Mouse (Mus musculus): ENCODE data around the gene Spaar.

Gene Spaar

GRCm38 (mm10) chr4:43729794-43730550 lies at the start of gene Spaar:
Gene Spaar (plus strand): TSS chr4:43730034.
- peak; percentile 62 for DNase-seq (ENCODE audit: extremely low read depth, low read depth)

- no peak for DNase-seq (ENCODE audit: extremely low read depth, low read depth)
These were observed 39.8 kb upstream of the Spaar start for GRCm38 (mm10) chr4:43690021-43690420.

GRCm38 (mm10) chr4:43691026-43691425 lies 38.8 kb upstream of the Spaar start:
- no peak for DNase-seq (ENCODE audit: extremely low read depth, low read depth)

- peak; percentile 20 for DNase-seq (ENCODE audit: extremely low read depth, low read depth)
These were observed 36.0 kb upstream of the Spaar start for GRCm38 (mm10) chr4:43693806-43694241.

DNA sequence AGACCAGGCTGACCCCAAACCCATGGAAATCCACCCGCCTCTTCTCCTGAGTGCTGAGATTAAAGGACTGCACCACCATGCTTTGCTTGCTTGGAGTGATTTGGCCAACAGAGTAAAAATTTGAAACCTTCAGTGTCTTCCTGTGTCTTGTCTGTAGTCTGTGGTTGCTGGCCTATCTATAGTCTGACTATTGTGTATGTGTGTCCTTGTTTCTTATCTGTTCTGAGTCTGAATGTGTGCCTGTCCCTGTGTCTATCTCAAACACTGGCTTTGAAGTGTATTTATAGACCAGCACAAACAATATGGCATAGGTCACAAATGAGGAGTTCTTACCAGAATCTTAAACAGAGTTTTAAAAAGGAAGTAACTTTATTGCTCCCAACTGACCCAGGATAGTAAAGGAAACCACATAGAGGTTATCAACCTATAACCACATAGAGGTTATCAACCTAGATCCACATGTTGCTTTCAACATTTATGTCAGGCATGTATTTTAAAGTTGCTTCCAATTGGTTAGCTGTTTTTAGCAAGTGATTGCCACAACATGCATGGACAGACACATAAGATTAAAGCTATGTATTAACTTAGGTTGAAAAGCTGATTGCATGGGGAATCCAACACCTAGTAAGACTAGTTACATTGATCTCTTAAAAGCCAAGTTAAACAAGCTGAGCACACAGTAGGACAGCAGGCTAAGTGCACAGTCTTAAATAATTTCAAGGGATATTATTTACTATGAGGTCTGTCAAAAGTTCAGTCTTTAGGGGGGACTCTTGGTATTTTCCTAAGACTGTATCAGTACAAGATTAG lies 35.2 kb upstream of the Spaar start:
- peak; percentile 74 for DNase-seq (ENCODE audit: extremely low read depth, low read depth)

DNA sequence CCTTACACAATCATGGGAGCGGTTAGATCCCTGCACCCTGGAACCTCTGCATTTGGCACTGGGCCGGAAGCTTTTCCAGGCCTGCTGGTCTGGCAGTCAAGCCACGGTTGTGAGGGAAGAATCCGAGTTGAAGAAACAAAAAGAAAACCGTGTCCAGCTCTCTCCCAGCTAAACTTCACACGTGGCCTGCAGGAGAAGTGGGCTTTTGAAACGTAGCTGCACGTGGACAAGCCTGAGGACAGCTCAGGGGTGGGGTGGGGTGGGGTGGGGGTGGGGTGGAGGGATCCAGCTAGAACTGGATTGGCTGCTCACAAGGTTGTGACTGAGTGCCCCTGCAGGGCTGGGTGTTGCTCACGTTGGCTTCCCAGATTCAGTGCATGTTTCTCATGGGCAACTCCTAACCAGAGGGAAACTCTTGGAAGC lies 34.6 kb upstream of the Spaar start:
- no peak for DNase-seq (ENCODE audit: extremely low read depth, low read depth)

DNA sequence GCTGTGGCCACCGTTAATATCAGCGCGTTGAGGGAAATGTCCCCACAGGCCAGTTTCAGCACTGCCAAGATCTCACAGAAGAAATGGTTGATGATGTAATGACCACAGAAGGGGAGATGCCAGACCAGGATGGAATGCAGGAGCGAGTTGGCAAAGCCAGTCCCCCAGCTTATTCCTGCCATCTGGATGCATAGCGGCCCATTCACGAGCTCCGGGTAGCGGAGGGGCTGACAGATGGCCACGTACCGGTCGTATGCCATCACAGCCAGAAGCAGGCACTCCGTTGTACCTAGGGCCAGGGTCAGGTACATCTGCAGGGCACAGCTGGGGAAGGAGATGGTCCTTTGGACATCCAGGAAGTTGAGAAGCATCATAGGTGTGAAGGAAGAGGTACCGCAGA lies 33.3 kb upstream of the Spaar start:
- DNase-seq (ENCODE audit: extremely low read depth, low read depth) = no peak

- no peak for DNase-seq (ENCODE audit: extremely low read depth, low read depth)
These were observed 29.1 kb upstream of the Spaar start, which contains the start of gene Olfr70 for GRCm38 (mm10) chr4:43700707-43701106. Gene Olfr70 (minus strand): TSS chr4:43700807.

DNA sequence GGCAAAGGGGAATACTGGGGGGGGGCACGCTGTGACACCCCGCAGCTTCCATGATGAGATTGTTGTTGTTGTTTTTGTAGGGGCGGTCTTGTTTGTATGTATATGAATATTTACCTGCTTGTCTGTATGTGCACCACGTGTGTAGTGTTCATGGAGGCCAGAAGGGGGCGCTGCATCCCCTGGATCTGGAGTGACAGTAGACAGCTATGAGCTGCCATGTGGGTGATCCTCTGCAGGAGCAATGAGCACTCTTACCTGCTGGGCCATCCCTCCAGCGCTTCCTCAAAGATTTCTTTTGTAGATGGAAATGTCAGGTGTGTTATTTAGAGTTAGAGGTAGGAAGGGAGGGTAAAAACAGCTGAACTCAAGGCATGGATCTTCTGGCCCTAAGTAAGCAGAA lies 26.4 kb upstream of the Spaar start:
- DNase-seq (ENCODE audit: extremely low read depth, low read depth) = no peak

DNA sequence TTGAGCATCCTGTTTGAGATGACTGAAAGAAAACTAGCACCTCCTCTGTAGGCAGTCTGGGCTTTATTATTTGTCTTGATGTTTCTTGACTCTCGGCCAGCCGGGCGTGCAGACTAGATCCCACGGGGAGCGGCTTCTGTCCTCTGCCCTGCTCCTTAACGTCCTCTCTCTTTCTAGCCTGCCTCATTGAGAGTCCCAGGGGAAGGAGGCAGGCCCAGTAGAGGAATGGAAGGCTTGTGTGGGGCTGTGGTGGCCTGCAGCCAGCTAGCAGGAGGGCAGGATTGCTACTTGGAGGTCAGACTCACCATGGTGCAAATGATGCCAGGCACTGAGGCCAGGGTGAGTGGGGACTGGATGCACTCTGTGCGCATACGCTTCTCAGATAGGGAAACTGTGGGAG lies 26.0 kb upstream of the Spaar start:
- DNase-seq (ENCODE audit: extremely low read depth, low read depth) = no peak

DNA sequence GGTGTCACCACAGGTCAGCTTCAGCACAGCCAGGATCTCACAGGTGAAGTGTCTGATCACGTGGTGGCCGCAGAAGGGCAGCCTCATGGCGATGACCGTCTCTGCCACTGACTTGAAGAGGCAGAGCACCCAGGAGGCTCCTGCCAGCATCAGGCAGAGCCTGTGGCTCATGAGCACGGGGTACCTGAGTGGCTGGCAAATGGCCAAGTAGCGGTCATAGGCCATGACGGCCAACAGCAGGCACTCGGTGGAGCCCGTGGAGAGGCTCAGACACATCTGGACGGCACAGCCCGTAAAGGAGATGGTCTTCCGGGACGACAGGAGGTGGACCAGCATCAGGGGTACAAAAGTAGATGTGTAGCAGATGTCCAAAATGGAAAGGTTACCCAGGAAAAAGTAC lies 23.8 kb upstream of the Spaar start:
- no peak for DNase-seq (ENCODE audit: extremely low read depth, low read depth)

- no peak for DNase-seq (ENCODE audit: extremely low read depth, low read depth)
These were observed 20.0 kb upstream of the Spaar start, which contains the start of gene Olfr71 for GRCm38 (mm10) chr4:43709869-43710268. Gene Olfr71 (minus strand): TSS chr4:43710255.

DNA sequence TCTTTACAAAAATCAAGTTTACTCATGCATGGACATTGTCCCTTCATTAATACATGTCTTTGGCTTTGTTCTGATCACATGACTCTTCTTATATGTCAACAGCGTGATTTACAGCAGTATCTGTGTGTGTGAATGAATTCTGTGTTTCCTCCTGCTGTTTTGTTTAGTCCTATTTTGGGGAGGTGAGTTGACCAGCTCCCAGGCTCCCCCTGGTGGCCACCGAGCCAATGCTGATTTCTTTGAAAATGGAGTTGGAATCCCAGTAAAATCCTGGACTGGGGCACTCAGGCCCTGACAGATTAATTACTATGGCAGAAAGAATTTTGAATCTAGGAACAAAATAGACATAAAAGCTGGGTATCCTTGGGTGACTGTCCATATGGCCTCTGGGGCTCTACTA lies 18.0 kb upstream of the Spaar start:
- DNase-seq (ENCODE audit: extremely low read depth, low read depth) = no peak

DNA sequence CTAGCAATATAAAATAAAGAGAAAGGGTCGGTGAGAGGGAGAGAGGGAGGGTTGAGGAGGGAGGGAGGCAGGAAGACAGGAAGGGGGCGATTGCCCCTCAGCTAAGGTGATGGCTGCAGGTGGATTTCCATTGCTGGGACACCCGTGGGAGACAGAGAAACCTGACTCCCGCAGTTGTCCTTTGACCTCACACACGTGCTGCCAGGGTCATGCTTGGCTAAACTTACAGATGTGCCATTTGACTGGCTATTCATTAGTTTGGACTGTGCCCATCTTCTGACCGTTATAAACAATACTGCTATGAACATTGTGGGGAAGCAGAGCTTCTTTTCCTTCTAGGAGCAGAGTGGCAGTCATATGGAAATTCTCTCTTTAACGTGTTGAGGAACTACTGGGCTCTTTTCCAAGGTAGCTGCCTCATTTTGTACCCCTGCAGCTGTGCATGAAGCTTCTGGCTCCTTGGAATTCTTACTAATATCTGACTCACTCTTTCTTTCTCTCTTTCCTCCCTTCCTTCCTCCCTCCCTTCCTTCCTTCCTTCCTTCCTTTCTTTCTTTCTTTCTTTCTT lies 16.1 kb upstream of the Spaar start:
- DNase-seq (ENCODE audit: extremely low read depth, low read depth) = no peak

- no peak for DNase-seq (ENCODE audit: extremely low read depth, low read depth)
These were observed 9.2 kb upstream of the Spaar start for GRCm38 (mm10) chr4:43720491-43721228.

DNA sequence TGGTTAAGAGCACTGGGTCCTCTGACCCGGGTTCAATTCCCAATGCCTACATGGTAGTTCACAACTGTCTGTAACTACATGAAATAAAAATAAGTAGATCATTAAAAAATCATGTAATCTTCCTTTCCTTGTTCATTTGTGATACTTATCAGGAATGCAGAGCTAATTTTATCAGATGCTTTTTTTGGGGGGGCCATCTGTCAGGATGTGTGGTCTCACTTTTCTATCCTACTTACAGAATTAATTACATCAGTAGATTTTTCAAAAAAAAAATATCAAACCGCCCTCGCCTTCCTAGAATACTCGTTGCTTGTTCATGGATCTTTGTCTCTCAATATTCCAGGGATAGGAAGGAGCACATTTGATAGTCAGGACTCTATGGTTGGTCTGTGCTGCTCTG lies 7.6 kb upstream of the Spaar start:
- no peak for DNase-seq (ENCODE audit: extremely low read depth, low read depth)

- peak; percentile 25 for DNase-seq (ENCODE audit: extremely low read depth, low read depth)
These were observed 5.1 kb upstream of the Spaar start for GRCm38 (mm10) chr4:43724764-43725163.

DNA sequence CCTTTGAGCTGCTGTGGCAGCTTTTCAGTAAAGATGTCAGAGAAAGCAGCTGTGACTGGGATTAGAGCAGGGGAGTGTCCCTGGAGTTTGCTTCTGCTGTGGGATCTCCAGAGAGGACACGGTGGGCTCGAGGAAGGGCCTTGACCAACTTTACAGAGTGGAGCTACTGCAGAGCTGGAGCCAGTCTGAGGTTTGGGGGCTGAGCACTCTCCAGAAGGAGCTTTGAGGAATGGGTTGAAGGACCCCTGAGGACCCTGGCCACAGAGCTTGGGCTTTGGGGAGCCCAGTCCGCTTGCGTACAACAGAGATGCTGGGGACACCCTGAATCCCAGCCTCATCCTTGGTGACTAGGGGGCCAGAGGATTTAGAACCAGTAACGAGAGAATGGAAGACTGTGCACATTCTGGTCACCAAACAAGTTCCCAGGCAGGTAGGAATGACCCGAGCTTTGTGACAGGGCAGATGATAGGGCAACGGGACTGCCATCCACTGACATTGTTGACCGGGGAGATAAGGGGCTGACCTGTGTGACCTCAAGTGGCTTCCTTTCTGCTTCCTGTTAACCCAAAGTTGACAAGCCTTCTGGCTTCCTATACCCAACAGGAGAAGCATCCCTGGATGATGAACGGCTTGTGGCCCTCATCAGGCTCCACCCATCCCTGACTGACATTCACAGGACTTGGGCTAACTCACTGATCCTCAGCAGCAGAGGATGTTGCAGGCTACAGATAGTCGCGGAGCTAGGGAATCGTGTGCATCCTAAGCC lies 3.4 kb upstream of the Spaar start:
- DNase-seq (ENCODE audit: extremely low read depth, low read depth) = no peak

GRCm38 (mm10) chr4:43726995-43727394 lies 2.8 kb upstream of the Spaar start, which contains the start of gene Hrct1:
Gene Hrct1 (plus strand): TSS chr4:43727188.
- no peak for DNase-seq (ENCODE audit: extremely low read depth, low read depth)

DNA sequence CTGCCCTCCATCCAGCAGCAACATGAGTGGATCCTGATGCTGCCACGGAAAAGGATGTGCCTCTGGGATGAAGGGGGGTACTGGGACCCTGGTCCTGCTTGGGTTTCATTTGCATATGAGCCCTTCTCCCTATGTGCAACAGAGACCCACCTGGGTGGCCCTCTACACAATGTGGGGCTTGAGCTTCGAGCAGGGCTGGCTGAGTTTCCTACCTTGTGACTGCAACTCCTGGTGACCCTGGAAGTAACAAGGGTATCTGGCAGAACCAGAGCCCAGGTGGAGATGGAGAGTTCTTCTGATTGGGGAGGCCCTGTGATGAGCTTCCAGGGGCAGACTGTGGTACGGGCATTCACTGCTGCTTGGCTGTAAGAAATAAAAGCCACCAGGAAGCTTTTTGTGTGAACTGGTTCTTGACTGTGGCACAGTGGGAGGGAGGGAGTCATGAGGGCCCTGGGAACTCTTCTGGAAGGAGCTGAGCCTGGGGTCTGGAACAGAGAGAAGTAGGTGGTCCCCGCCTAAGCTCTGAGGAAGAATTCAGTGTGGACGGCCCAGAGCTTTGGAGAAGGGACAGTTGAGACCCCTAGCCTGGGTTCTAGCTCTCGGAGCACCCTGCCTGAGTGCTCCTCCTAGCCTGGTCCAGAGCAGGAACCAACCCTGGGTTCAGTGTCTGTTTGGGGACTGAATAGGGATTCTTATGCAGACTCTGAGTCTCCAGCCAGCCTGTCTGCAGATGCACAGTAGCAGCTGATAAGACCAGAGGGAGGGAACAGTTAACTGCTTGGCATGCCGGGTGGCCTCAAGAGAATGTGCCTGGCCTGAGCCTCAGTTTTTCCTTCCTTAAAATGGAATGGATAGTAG lies 1.9 kb upstream of the Spaar start:
- peak; percentile 57 for DNase-seq (ENCODE audit: extremely low read depth, low read depth)

Data from MEL-GATA-1-ER (cell line).